Mouse (Mus musculus) neural tube, embryonic 14.5 days (tissue): Measurements from ENCODE around the gene Homez. TPM values are rescaled to one million over a fixed set of nuclear protein-coding genes. Genes with fewer than 3 reads are reported as not detected.

ENCODE experiments used
- ATAC-seq: fragments of 200-750 bp; cut with Nextera tagmentation; 2 replicates; pipeline ENCODE4 v1.8.0; 2017; ENCODE audit warnings: low read depth, mild to moderate bottlenecking, moderate TSS enrichment, moderate library complexity
- H3K27ac ChIP-seq: fragments of 300-500 bp; sonication (generic); 2 replicates; pipeline ENCODE4 v1.5.1; 2014; ENCODE audit warnings: low read depth, mild to moderate bottlenecking, control low read depth, low read length, moderate library complexity, mixed read lengths
- H3K27me3 ChIP-seq: fragments of 300-500 bp; sonication (generic); 2 replicates; pipeline ENCODE4 v1.6.1; 2014; ENCODE audit warnings: low read length; ENCODE audit not compliant: control insufficient read depth, insufficient read depth
- H3K36me3 ChIP-seq: fragments of 300-500 bp; sonication (generic); 2 replicates; pipeline ENCODE4 v1.6.1; 2014; ENCODE audit warnings: low read length, mixed read lengths; ENCODE audit not compliant: control insufficient read depth, insufficient read depth
- H3K4me1 ChIP-seq: fragments of 300-500 bp; sonication (generic); 2 replicates; pipeline ENCODE4 v1.6.1; 2014; ENCODE audit warnings: low read length; ENCODE audit not compliant: control insufficient read depth, insufficient read depth
- H3K4me2 ChIP-seq: fragments of 300-500 bp; sonication (generic); 2 replicates; pipeline ENCODE4 v1.6.1; 2014; ENCODE audit warnings: mild to moderate bottlenecking, low read depth, low read length, control low read depth
- H3K4me3 ChIP-seq: fragments of 300-500 bp; sonication (generic); 2 replicates; pipeline ENCODE4 v1.5.1; 2014; ENCODE audit warnings: low read depth, low read length, control low read depth, mixed read lengths
- H3K9ac ChIP-seq: fragments of 300-500 bp; sonication (generic); replicated peaks from 2 replicates; pipeline ENCODE4 v1.6.1; 2014; ENCODE audit warnings: low read depth, mild to moderate bottlenecking, control low read depth, low read length, mixed read lengths
- H3K9me3 ChIP-seq: fragments of 300-500 bp; sonication (generic); 2 replicates; pipeline ENCODE4 v1.6.1; 2016; ENCODE audit warnings: low read length; ENCODE audit not compliant: control insufficient read depth
- WGBS: fragments of 180-500 bp; shearing (Covaris S2); extraction: QIAGEN DNeasy Blood & Tissue Kit; methylation state at CpG from one replicate; pipeline ENCODE4 v1.1.7; 2014; 5-methylcytosine and 5-hydroxymethylcytosine counted together
- polyA plus RNA-seq: library from polyadenylated mRNA; unstranded; fragments of >200 nt; fragmentation: Nextera tagmentation; extraction: Ambion mirVana; gene quantifications from 2 replicates; pipeline ENCODE4 v1.2.1, GENCODE M21; 2014

Homez gene
- polyA plus RNA-seq, 1 experiment from 2014 or later = 10.0 TPM

DNA sequence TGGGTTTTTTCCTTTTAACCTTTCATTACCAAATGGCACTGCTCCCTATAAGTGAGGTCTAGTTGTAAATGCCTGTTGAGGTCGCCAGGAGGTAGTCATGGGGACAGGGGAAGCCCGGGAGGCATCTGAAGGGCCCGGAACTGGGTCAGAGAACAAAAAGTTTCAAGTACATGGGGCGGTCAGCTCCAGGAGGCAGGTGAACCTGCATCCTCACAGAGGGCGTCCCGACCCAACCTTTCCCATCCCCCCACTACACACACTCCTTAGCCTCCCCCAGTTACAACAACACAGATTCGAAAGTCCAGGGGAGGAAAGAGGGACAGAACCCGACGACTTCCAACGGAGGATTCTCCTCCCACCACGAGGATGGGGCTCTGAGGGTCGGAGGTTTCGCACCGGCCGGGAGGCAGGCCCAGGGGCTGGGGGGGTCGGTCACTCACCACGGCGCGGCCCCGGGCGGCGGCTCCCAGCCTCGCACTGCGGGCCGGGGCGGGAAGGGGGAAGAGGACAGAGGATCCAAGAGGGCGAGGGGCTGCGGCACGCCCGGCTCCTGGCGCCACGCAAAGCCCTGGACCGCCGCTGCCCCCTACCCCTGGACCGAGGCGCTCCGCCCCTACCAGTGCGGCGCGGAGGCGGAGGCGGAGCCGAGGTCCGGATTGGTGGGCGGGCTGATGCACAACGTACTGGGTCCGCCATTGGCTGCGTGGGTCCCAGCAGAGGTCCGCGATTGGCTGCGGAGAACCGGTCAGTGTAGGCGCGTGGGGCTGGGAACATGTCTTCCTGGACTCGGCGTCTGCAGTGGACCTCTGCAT is 7.1 kb downstream of the Homez start:
- Histone ChIP-seq H3K9ac (peak overlapping the region; percentile 88), H3K4me2 (peak overlapping the region; percentile 70), H3K27me3 (no peaks in the 10 kb centered on the region), H3K4me1 (peaks cover 3% of the 10 kb centered on the region; the same call in 1 of the 2 replicates), H3K9me3 (no peaks in the 10 kb centered on the region), H3K4me3 (peak overlapping the region; percentile 99), H3K36me3 (no peaks in the 10 kb centered on the region), H3K27ac (peak overlapping the region; percentile 81)
- WGBS = under 1% methylated on average over 48 of the region's 56 CpGs
- ATAC-seq = peak; percentile 100

GRCm38 (mm10) chr14:54860511-54860910 is 10.2 kb downstream of the Homez start:
- no peak overlapping the region for H3K9ac ChIP-seq
- no peak for ATAC-seq
- peaks cover 11% of the 10 kb centered on the region; the same call in 1 of the 2 replicates for H3K36me3 ChIP-seq
- H3K4me2 ChIP-seq = no peak overlapping the region
- no peak overlapping the region for H3K4me3 ChIP-seq
- no peak overlapping the region for H3K27ac ChIP-seq
- WGBS = 45% methylated on average over 2 of the region's 2 CpGs
- no peaks in the 10 kb centered on the region for H3K27me3 ChIP-seq
- H3K9me3 ChIP-seq = no peaks in the 10 kb centered on the region
- H3K4me1 ChIP-seq = peaks cover 3% of the 10 kb centered on the region; the same call in 1 of the 2 replicates

DNA sequence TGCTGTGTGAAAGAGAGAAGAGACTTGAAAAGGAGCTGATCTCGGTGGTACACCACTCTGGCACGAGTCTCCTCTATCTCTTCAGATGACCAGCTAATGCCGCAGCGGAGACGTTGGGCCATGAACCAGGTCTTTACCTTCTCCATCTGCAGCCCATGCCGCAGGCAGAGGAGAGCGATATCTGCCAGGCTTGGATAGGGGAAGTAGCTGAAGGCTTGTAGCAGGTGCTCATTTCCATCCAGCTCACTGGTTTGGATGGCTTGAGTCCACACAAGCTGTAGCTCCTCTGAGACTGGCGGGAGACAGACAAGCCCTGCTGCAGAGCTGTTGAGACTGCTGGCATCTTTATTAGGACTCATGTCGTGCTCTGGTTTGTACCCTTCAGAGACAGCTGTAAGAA is 12.9 kb downstream of the Homez start:
- no peaks in the 10 kb centered on the region for H3K9me3 ChIP-seq
- no peaks in the 10 kb centered on the region for H3K4me1 ChIP-seq
- 94% methylated on average over 9 of the region's 9 CpGs for WGBS
- peaks cover 17% of the 10 kb centered on the region; the same call in 1 of the 2 replicates for H3K36me3 ChIP-seq
- no peak overlapping the region for H3K4me3 ChIP-seq
- no peak overlapping the region for H3K4me2 ChIP-seq
- no peak overlapping the region for H3K27ac ChIP-seq
- ATAC-seq = no peak
- no peaks in the 10 kb centered on the region for H3K27me3 ChIP-seq
- H3K9ac ChIP-seq = no peak overlapping the region

DNA sequence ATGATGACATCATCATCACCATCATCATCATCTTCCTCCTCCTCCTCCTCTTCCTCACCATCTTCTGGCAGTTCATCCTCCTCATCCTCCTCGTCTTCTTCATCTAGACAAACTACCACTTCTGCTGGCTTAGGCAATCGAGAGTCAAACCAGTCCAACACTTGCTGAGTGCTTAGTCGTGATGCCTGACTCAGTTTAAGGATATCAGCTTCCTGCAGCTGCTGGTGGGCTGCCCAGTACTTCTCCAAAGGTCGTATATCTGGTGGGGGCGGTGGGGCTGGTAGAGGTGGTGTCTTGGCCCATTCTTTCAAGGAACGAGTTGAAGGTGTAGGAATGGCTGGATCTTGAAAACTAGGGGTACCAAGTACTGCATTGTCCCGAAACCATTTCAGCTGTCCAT is 14.1 kb downstream of the Homez start:
- no peak for ATAC-seq
- no peaks in the 10 kb centered on the region for H3K27me3 ChIP-seq
- H3K4me1 ChIP-seq = no peaks in the 10 kb centered on the region
- WGBS = 95% methylated on average over 7 of the region's 7 CpGs
- no peak overlapping the region for H3K9ac ChIP-seq
- no peak overlapping the region for H3K4me3 ChIP-seq
- H3K4me2 ChIP-seq = no peak overlapping the region
- peaks cover 17% of the 10 kb centered on the region; the same call in 1 of the 2 replicates for H3K36me3 ChIP-seq
- no peak overlapping the region for H3K27ac ChIP-seq
- H3K9me3 ChIP-seq = no peaks in the 10 kb centered on the region

DNA sequence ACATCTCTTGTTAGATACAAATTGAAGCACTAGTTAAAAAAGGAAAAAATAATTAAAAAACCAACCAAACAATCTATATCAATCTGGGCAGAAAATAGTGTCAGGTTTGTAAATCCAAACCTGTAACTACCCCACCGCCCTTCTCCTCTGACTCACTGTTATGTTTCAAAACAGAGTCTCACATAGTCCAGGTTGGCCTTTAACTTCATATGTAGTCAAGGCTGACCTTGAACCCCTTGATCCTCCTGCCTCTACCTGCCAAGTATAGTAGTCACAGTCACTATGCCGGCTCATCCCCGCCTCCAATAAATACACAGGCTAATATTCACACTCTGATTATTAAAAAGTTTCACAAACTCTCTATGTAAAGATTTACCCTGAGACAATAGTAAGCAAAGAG is 15.0 kb downstream of the Homez start:
- Histone ChIP-seq H3K9me3 (no peaks in the 10 kb centered on the region), H3K36me3 (peaks cover 17% of the 10 kb centered on the region; the same call in 1 of the 2 replicates), H3K27me3 (no peaks in the 10 kb centered on the region), H3K9ac (no peak overlapping the region), H3K4me1 (no peaks in the 10 kb centered on the region), H3K27ac (no peak overlapping the region), H3K4me2 (no peak overlapping the region), H3K4me3 (no peak overlapping the region)
- no peak for ATAC-seq
- WGBS = 96% methylated on average over 3 of the region's 3 CpGs

- H3K36me3 ChIP-seq = no peaks in the 10 kb centered on the region
- H3K27me3 ChIP-seq = no peaks in the 10 kb centered on the region
- no peak overlapping the region for H3K9ac ChIP-seq
- no peaks in the 10 kb centered on the region for H3K4me1 ChIP-seq
- no peaks in the 10 kb centered on the region for H3K9me3 ChIP-seq
- no peak overlapping the region for H3K4me3 ChIP-seq
- no peak overlapping the region for H3K4me2 ChIP-seq
- WGBS = 2% methylated on average over 4 of the region's 4 CpGs
- H3K27ac ChIP-seq = no peak overlapping the region
- ATAC-seq = no peak
Observed at GRCm38 (mm10) chr14:54843461-54843860, 27.3 kb downstream of the Homez start.

GRCm38 (mm10) chr14:54823716-54824115 is 47.0 kb downstream of the Homez start:
- WGBS = 90% methylated on average over 1 of the region's 1 CpGs
- no peaks in the 10 kb centered on the region for H3K36me3 ChIP-seq
- no peak overlapping the region for H3K27ac ChIP-seq
- no peaks in the 10 kb centered on the region for H3K9me3 ChIP-seq
- no peaks in the 10 kb centered on the region for H3K27me3 ChIP-seq
- H3K4me1 ChIP-seq = no peaks in the 10 kb centered on the region
- no peak overlapping the region for H3K4me3 ChIP-seq
- no peak for ATAC-seq
- no peak overlapping the region for H3K4me2 ChIP-seq
- H3K9ac ChIP-seq = no peak overlapping the region

DNA sequence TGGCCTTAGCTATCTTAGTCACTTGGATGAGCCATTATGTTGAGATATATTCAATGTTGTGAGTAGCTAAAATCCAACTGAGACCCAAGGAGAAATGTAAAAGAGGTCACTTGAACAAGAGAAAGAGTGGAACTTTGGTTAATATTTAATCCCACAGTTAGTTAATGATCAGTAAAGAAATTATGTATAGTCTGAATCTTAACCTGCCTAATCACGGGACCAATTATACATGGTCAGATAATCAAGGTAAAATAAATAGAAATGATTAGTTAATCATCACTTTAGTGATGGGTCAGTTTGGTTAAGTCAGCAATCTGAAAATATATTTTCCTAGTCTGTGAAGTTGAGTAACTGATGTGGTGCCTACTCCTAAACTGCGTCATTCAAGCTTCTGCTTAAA is 48.5 kb downstream of the Homez start:
- WGBS = 88% methylated on average over 2 of the region's 2 CpGs
- no peaks in the 10 kb centered on the region for H3K4me1 ChIP-seq
- no peak for ATAC-seq

GRCm38 (mm10) chr14:54817791-54818190 is 53.0 kb downstream of the Homez start:
- no peaks in the 10 kb centered on the region for H3K27me3 ChIP-seq
- no peaks in the 10 kb centered on the region for H3K36me3 ChIP-seq
- H3K4me2 ChIP-seq = no peak overlapping the region
- no peaks in the 10 kb centered on the region for H3K9me3 ChIP-seq
- no peaks in the 10 kb centered on the region for H3K4me1 ChIP-seq
- no peak for ATAC-seq
- 52% methylated on average over 2 of the region's 2 CpGs for WGBS
- H3K27ac ChIP-seq = no peak overlapping the region
- H3K9ac ChIP-seq = no peak overlapping the region
- H3K4me3 ChIP-seq = no peak overlapping the region

More for the DNA sequence above, 48.5 kb downstream of the Homez start:
- Histone ChIP-seq H3K36me3 (no peaks in the 10 kb centered on the region), H3K27me3 (no peaks in the 10 kb centered on the region), H3K4me2 (no peak overlapping the region), H3K9ac (no peak overlapping the region), H3K9me3 (no peaks in the 10 kb centered on the region), H3K4me3 (no peak overlapping the region), H3K27ac (no peak overlapping the region)
